Mouse (Mus musculus) frontal cortex, postnatal 10 days (tissue): ENCODE data around the gene Bcar3.
A peak's percentile ranks its signal among the peaks of the same experiment; 100 is the strongest.
"Not testable (repeated sequence)": the region's sequence is repeated elsewhere in the genome, so short reads cannot be mapped to it uniquely, and the experiment has no call there.

Source experiments
- DNase-seq, 2 experiments: peaks; one replicate each; pipeline ENCODE4 v3.0.0; 2022; ENCODE audit warnings: low spot score in 2 of 2, mixed read lengths in 1 of 2

Gene Bcar3

DNA sequence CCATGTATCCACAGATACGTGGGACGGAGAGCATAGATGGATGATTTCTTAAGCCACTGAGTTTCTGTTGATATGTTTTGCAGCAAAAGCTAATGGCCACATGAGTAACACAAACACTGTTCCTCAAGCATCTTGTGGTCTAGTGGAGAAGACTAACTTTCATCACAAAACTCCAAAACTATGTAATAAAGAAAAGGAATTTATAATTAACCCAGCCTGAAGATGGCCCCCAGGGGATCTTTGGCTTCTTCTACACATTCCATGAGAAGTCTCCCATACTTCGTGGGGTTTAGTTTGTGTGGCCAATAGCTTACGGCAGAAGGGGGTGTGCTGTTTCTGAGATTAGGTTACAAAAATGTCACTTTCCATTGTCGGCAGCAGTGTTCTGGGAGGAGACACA is 92.5 kb downstream of the Bcar3 start:
- no peak for DNase-seq

DNA sequence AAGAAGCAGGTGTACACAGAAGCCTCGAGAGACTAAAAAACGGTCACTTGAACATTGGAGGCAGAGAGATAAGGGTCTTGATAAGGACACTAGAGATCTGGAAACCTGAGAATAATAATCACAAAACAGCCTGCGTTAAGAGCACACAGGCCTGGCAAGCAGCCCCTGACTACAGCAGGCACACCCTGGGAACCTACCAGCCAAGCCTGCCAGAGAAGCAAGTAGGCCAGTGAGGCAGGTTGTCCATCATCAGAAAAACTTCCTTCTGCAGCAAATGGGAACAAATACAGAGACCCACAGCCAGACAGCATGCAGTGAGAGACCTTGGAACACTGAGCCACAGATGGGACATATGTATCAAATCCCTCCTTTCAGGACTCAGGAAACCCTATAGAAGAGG is 93.8 kb downstream of the Bcar3 start:
- DNase-seq, result no peak

DNA sequence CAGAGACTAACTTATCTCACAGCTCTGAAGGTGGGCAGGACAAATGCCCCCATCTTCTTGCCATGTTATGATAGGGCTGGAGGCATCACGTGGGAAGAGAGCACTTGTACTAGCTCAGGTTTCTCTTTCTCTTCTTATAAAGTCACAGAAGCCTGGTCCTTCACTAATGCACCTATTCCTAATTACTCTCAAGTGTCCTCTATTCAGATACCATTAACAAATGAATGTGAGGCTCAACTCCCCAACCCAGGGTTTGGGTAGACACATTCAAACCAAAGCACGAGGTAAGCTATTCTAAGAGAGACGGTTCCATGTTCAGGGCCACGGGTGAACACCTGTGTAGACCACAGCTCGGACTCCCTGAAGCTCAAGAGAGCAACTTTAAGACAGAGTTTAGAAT is 96.0 kb downstream of the Bcar3 start:
- DNase-seq, result no peak

- no peak for DNase-seq
Observed at GRCm38 (mm10) chr3:122391098-122391497, 97.2 kb downstream of the Bcar3 start.

GRCm38 (mm10) chr3:122391816-122392215 is 97.9 kb downstream of the Bcar3 start:
- DNase-seq, result no peak

GRCm38 (mm10) chr3:122393411-122393810 is 99.5 kb downstream of the Bcar3 start:
- DNase-seq, result not testable (repeated sequence)

GRCm38 (mm10) chr3:122393836-122394374 is 100.0 kb downstream of the Bcar3 start:
- DNase-seq, result no peak

- DNase-seq, result no peak
Observed at GRCm38 (mm10) chr3:122396957-122397356, 103.0 kb downstream of the Bcar3 start.

DNA sequence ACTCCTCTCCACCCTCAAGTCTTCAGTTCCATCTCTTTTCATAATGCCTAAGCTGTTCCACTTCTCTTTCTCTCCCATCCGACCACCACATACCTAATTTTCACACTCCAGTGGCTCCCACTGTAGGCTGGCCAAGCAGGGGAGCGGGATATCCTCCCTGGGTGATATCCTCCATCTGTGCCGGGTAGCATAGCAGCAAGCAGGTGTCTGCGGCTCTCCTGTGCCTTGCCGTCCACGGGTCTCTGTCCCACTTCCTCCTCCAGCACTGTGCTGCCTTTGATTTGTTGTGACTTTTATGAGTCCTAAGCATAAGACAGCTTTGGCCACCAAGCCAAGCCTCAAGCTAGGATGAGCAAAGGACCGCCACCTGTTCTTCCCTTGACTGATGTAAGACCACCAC is 103.5 kb downstream of the Bcar3 start:
- DNase-seq, result no peak

DNA sequence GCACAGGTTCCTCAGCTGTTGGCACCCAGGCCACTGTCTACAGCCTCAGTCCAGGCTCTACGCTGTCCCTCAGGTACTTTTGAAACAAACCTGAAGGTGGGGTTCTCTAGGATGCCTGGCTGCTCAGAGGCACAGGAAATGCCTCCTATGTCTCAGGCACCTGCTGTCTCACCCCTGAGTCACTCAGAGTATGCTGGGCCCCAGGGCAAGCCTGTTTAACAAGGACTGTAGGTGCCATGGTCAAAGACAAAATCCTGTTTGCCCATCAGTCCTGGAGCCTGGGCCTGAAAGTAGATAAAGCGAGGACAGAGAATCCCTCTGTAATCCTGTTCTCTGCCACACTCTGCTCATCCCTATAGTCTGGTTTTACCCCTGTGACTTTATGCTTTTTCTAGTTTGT is 107.1 kb downstream of the Bcar3 start:
- DNase-seq, result no peak

- DNase-seq, result no peak
Observed at GRCm38 (mm10) chr3:122402143-122402542, 108.2 kb downstream of the Bcar3 start.

DNA sequence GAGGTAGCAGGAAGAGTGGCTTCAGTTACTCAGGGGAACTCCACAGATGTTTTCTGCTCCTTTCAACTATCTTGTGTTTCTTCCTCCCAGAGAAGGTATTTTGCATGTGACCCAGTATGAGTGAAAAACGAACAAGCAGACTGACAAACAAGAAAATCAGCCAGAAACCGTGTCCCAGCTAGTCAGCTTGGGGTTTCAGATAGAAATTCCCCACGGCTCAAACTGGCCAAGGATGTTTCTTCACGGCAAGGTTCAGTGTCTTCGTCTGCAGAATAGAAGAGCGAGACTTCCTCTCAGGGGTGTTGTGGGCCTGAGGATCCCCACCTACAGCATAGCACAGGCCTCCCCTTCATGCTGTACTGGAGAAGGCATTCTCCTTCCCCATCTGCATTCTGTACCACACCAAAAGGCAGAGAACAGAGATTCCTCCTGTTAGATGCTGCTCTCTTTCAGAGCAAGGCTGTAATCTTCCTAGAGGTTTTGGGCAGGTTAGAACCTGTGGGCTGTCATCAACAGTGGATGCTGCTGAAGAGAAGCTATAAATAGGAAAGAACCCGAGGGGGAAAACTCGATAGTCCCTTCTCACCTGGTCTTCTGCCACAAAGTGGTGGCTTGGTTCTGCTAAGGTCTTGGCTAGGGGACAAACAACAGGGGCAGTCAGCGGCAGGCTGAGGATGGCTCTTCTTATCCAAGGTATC is 110.1 kb downstream of the Bcar3 start:
- DNase-seq, result no peak

- DNase-seq, result no peak
Observed at GRCm38 (mm10) chr3:122405203-122405956, 111.4 kb downstream of the Bcar3 start.

- no peak for DNase-seq
Observed at GRCm38 (mm10) chr3:122406416-122406815, 112.5 kb downstream of the Bcar3 start.

- no peak for DNase-seq
Observed at GRCm38 (mm10) chr3:122407757-122408156, 113.8 kb downstream of the Bcar3 start.

DNA sequence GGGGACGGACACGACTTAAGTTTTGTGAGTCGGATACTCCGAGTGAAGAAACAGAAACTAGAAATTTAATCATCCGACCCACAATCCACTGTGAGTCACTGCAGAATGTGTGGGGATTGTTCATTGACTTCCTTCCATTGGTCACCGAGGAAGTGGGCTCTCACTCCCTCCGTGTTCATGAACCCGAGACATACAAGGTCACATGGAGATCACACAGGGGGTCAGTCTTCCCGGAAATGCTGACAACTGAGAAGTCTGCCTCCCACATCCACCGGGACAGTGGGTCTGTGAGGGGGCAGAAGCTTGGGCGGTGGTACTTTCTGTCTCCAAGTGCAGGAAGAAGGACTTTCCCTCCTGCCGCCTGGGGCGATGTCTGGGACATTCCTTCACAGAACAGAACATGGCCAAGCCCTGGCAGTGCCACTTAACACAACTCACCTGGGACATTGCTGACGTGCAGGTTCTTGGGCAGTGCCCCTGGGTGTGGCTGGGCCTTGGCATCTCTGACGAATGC is 114.9 kb downstream of the Bcar3 start:
- no peak for DNase-seq

DNA sequence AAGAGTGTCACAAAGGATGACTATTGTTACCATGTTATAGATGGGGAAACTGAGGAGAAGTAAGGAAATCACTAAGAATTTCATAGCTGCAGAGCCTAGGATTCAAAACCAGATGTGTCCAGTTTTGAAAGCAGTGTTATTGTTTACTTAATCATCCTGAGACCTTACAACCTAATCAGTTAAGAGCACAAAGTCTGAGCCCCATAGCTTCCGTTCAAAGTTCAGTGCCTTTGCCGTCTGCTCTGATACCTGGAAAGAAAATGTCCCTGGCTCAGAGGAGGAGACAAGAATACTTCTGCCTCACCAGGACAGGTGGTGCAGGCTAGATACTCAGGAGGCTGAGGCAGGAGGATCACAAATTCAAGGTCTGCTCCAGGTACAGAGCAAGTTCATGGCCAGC is 117.7 kb downstream of the Bcar3 start:
- DNase-seq, result no peak

GRCm38 (mm10) chr3:122413729-122414561 is 120.0 kb downstream of the Bcar3 start:
- DNase-seq, result peak; percentile 26 to 36

DNA sequence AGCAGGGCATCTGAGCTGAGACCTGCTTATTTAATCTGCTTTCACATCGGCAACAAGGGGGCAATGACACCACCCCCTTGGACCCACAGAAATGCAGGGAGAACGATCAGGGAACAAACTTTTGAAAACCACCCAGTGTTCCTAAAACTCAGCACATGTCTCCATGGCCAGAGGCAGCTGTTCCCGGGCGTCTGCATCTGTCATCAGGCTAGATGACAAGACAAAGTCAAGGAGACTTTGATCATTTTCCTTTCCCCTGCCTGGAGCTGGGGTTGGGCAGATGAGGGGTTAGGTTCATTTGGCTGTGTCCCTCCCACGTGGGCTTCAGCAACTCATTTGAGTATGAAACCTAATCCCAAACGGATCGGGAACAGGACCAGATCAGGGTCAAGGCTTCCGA is 120.9 kb downstream of the Bcar3 start:
- DNase-seq, result no peak

- no peak for DNase-seq
Observed at GRCm38 (mm10) chr3:122417466-122417865, 123.5 kb downstream of the Bcar3 start.

DNA sequence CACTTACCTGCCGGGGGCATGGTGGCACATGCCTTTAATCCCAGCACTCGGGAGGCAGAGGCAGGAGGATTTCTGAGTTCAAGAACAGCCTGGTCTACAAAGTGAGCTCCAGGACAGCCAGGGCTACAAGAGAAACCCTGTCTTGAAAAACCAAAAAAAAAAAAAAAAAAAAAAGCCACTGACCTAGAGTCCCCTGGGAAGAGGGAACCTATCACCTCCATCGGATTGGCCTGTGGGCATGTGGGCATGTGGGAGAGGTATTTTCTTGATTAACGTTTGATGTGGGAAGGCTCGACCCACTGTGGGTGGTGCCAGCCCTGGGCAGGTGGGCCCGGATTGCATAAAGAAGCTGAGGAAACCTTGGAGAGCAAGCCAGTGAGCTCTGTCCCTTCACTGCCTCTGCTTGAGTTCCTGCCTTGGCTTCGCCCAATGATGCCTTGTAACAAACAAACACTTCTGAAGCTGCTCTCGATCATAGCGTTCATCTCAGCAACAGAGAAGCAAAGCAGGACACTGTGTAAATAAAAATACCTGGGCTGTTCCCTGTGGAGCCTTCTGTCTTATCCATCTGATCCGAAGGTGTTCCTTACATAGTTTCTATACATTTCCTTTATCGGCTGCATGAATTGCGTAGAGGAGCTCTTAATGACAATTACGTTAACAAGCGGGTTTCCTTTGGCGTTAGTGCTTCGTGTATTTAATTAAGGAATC is 124.8 kb downstream of the Bcar3 start:
- DNase-seq, result no peak
